Mouse (Mus musculus): ENCODE data around the gene Gmppa.

Gene Gmppa

GRCm38 (mm10) chr1:75435475-75436328, at the start of gene Gmppa:
Gene Gmppa (plus strand): TSS chr1:75435930.
- peak; percentile 79 for DNase-seq (ENCODE audit: low read depth, low spot score)

GRCm38 (mm10) chr1:75386149-75386548, 49.6 kb upstream of the Gmppa start:
- DNase-seq (ENCODE audit: low read depth, low spot score) = no peak

- no peak for DNase-seq (ENCODE audit: low read depth, low spot score)
Measured at GRCm38 (mm10) chr1:75387469-75387928, 48.2 kb upstream of the Gmppa start.

- no peak for DNase-seq (ENCODE audit: low read depth, low spot score)
Measured at GRCm38 (mm10) chr1:75387929-75388897, 47.5 kb upstream of the Gmppa start.

- no peak for DNase-seq (ENCODE audit: low read depth, low spot score)
Measured at GRCm38 (mm10) chr1:75388898-75389515, 46.7 kb upstream of the Gmppa start.

- peak; percentile 88 for DNase-seq (ENCODE audit: low read depth, low spot score)
Measured at GRCm38 (mm10) chr1:75393139-75393538, 42.6 kb upstream of the Gmppa start.

GRCm38 (mm10) chr1:75393846-75394245, 41.9 kb upstream of the Gmppa start:
- DNase-seq (ENCODE audit: low read depth, low spot score) = no peak

GRCm38 (mm10) chr1:75398761-75399402, 36.8 kb upstream of the Gmppa start:
- DNase-seq (ENCODE audit: low read depth, low spot score) = peak; percentile 96

- peak; percentile 95 for DNase-seq (ENCODE audit: low read depth, low spot score)
Measured at GRCm38 (mm10) chr1:75399755-75400492, 35.8 kb upstream of the Gmppa start.

- DNase-seq (ENCODE audit: low read depth, low spot score) = peak; percentile 86
Measured at GRCm38 (mm10) chr1:75400493-75401115, 35.1 kb upstream of the Gmppa start.

- no peak for DNase-seq (ENCODE audit: low read depth, low spot score)
Measured at GRCm38 (mm10) chr1:75405547-75405946, 30.2 kb upstream of the Gmppa start.

GRCm38 (mm10) chr1:75406173-75406572, 29.6 kb upstream of the Gmppa start:
- no peak for DNase-seq (ENCODE audit: low read depth, low spot score)

- DNase-seq (ENCODE audit: low read depth, low spot score) = peak; percentile 81
Measured at GRCm38 (mm10) chr1:75407056-75407455, 28.7 kb upstream of the Gmppa start.

GRCm38 (mm10) chr1:75408210-75408609, 27.5 kb upstream of the Gmppa start:
- DNase-seq (ENCODE audit: low read depth, low spot score) = no peak

GRCm38 (mm10) chr1:75409950-75410349, 25.8 kb upstream of the Gmppa start:
- DNase-seq (ENCODE audit: low read depth, low spot score) = no peak

- no peak for DNase-seq (ENCODE audit: low read depth, low spot score)
Measured at GRCm38 (mm10) chr1:75412196-75412595, 23.5 kb upstream of the Gmppa start.

GRCm38 (mm10) chr1:75413749-75414148, 22.0 kb upstream of the Gmppa start:
- DNase-seq (ENCODE audit: low read depth, low spot score) = peak; percentile 57

- no peak for DNase-seq (ENCODE audit: low read depth, low spot score)
Measured at GRCm38 (mm10) chr1:75421794-75422193, 13.9 kb upstream of the Gmppa start.

- no peak for DNase-seq (ENCODE audit: low read depth, low spot score)
Measured at GRCm38 (mm10) chr1:75422216-75422822, 13.4 kb upstream of the Gmppa start.
